Mouse (Mus musculus) forebrain, postnatal 0 days (tissue): ENCODE results near the gene Fbxo6. TPM values are rescaled to one million over a fixed set of nuclear protein-coding genes. Genes with fewer than 3 reads are reported as not detected.

ENCODE experiments used
- ATAC-seq: fragments of 200-750 bp; cut with Nextera tagmentation; 2 replicates; pipeline ENCODE4 v1.8.0; 2017; ENCODE audit warnings: mild to moderate bottlenecking, moderate library complexity
- DNase-seq: peaks from one replicate; pipeline ENCODE4 v3.0.0-alpha.2; 2015
- H3K27ac ChIP-seq: fragments of 300-500 bp; sonication (generic); 2 replicates; pipeline ENCODE4 v1.5.1; 2014; ENCODE audit warnings: low read depth, mild to moderate bottlenecking, antibody characterized with exemption, low read length, moderate library complexity, mixed read lengths
- H3K27me3 ChIP-seq: fragments of 300-500 bp; sonication (generic); 2 replicates; pipeline ENCODE4 v1.6.1; 2014; ENCODE audit warnings: mild to moderate bottlenecking, low read length, mixed read lengths; ENCODE audit not compliant: insufficient read depth
- H3K36me3 ChIP-seq: fragments of 300-500 bp; sonication (generic); 2 replicates; pipeline ENCODE4 v1.6.1; 2014; ENCODE audit warnings: mild to moderate bottlenecking, moderate library complexity; ENCODE audit not compliant: insufficient read depth
- H3K4me1 ChIP-seq: fragments of 300-500 bp; sonication (generic); 2 replicates; pipeline ENCODE4 v1.6.1; 2014; ENCODE audit warnings: antibody characterized with exemption; ENCODE audit not compliant: insufficient read depth
- H3K4me2 ChIP-seq: fragments of 300-500 bp; sonication (generic); 2 replicates; pipeline ENCODE4 v1.6.1; 2014; ENCODE audit warnings: low read depth, mild to moderate bottlenecking, moderate library complexity
- H3K4me3 ChIP-seq: fragments of 300-500 bp; sonication (generic); 2 replicates; pipeline ENCODE4 v1.5.1; 2014; ENCODE audit warnings: low read depth, low read length, mixed read lengths
- H3K9ac ChIP-seq: fragments of 300-500 bp; sonication (generic); 2 replicates; pipeline ENCODE4 v1.6.1; 2014; ENCODE audit warnings: mild to moderate bottlenecking
- H3K9me3 ChIP-seq: fragments of 300-500 bp; sonication (generic); 2 replicates; pipeline ENCODE4 v1.6.1; 2016; ENCODE audit warnings: low read length
- CTCF ChIP-seq: sonication (generic); IDR thresholded peaks from 2 replicates; pipeline ENCODE4 v1.5.1; 2016; ENCODE audit warnings: antibody characterized with exemption, control low read depth, low read depth
- WGBS: fragments of 180-500 bp; shearing (Covaris S2); extraction: QIAGEN DNeasy Blood & Tissue Kit; methylation state at CpG from one replicate; pipeline ENCODE4 v1.1.7; 2014; 5-methylcytosine and 5-hydroxymethylcytosine counted together
- polyA plus RNA-seq: library from polyadenylated mRNA; unstranded; fragments of >200 nt; fragmentation: Nextera tagmentation; extraction: Ambion mirVana; gene quantifications from 2 replicates; pipeline ENCODE4 v1.2.1, GENCODE M21; 2015
- total RNA-seq: library from RNA; depleted of rRNA; stranded (reverse); fragments of >200 nt; gene quantifications from 2 replicates; pipeline ENCODE4 v1.2.3, GENCODE M21; 2014

The Fbxo6 gene
- total and polyA plus RNA-seq, 2 experiments from 2014 or later, result 24.0 to 24.9 TPM

- Histone ChIP-seq H3K36me3 (peaks cover 45% of the 10 kb centered on the region), H3K27me3 (no peaks in the 10 kb centered on the region), H3K4me1 (0 out of 2 replicates have a peak, but pooled peaks cover 4% of the 10 kb centered on the region), H3K27ac (peak overlapping the region; percentile 92), H3K4me3 (no peak overlapping the region), H3K9ac (no peak overlapping the region), H3K9me3 (no peaks in the 10 kb centered on the region), H3K4me2 (no peak overlapping the region)
- TF ChIP-seq CTCF, result no peak
- ATAC-seq (no peak), DNase-seq (no peak)
- WGBS, result 82% methylated on average over 5 of the region's 5 CpGs
Observed at GRCm38 (mm10) chr4:148152547-148152946, 607 bp upstream of the Fbxo6 start.

- Histone ChIP-seq H3K4me3 (peak overlapping the region; percentile 54), H3K36me3 (peaks cover 46% of the 10 kb centered on the region), H3K4me1 (no peaks in the 10 kb centered on the region), H3K27me3 (no peaks in the 10 kb centered on the region), H3K9me3 (no peaks in the 10 kb centered on the region), H3K27ac (no peak overlapping the region), H3K9ac (peak overlapping the region; percentile 73; the same call in 1 of the 2 replicates), H3K4me2 (peak overlapping the region; percentile 99)
- 34% methylated on average over 3 of the region's 3 CpGs for WGBS
- DNase-seq, result no peak
- no peak for ATAC-seq
- TF ChIP-seq CTCF, result no peak
Observed at GRCm38 (mm10) chr4:148150953-148151266, 1.0 kb downstream of the Fbxo6 start.

GRCm38 (mm10) chr4:148150242-148150641 is 1.7 kb downstream of the Fbxo6 start:
- Histone ChIP-seq H3K27me3 (no peaks in the 10 kb centered on the region), H3K27ac (no peak overlapping the region), H3K4me2 (no peak overlapping the region), H3K36me3 (peaks cover 46% of the 10 kb centered on the region), H3K9ac (no peak overlapping the region), H3K4me1 (no peaks in the 10 kb centered on the region), H3K4me3 (no peak overlapping the region), H3K9me3 (no peaks in the 10 kb centered on the region)
- WGBS, result 66% methylated on average over 7 of the region's 7 CpGs
- no peak for DNase-seq
- ATAC-seq, result no peak
- TF ChIP-seq CTCF, result no peak

GRCm38 (mm10) chr4:148149540-148149939 is 2.4 kb downstream of the Fbxo6 start:
- Histone ChIP-seq H3K4me1 (no peaks in the 10 kb centered on the region), H3K9me3 (no peaks in the 10 kb centered on the region), H3K9ac (no peak overlapping the region), H3K4me2 (no peak overlapping the region), H3K27ac (no peak overlapping the region), H3K36me3 (peaks cover 51% of the 10 kb centered on the region), H3K27me3 (no peaks in the 10 kb centered on the region), H3K4me3 (no peak overlapping the region)
- WGBS, result 81% methylated on average over 12 of the region's 12 CpGs
- no peak for TF ChIP-seq CTCF
- ATAC-seq (no peak), DNase-seq (no peak)

- DNase-seq, result no peak
- no peak overlapping the region for H3K4me3 ChIP-seq
- WGBS, result 82% methylated on average over 2 of the region's 2 CpGs
Observed at GRCm38 (mm10) chr4:148147714-148148113, 4.2 kb downstream of the Fbxo6 start.

GRCm38 (mm10) chr4:148143721-148144120 is 8.2 kb downstream of the Fbxo6 start:
- 88% methylated on average over 5 of the region's 5 CpGs for WGBS
- peaks cover 35% of the 10 kb centered on the region for H3K36me3 ChIP-seq
- no peaks in the 10 kb centered on the region for H3K9me3 ChIP-seq
- H3K4me1 ChIP-seq, result no peaks in the 10 kb centered on the region
- no peak overlapping the region for H3K27ac ChIP-seq
- no peak overlapping the region for H3K4me2 ChIP-seq
- H3K27me3 ChIP-seq, result no peaks in the 10 kb centered on the region
- H3K9ac ChIP-seq, result no peak overlapping the region
- DNase-seq (no peak), ATAC-seq (no peak)
- TF ChIP-seq CTCF, result no peak
- H3K4me3 ChIP-seq, result no peak overlapping the region

More at GRCm38 (mm10) chr4:148147714-148148113, 4.2 kb downstream of the Fbxo6 start:
- no peaks in the 10 kb centered on the region for H3K4me1 ChIP-seq
- H3K27ac ChIP-seq, result no peak overlapping the region
- H3K4me2 ChIP-seq, result no peak overlapping the region
- no peak overlapping the region for H3K9ac ChIP-seq
- peaks cover 37% of the 10 kb centered on the region for H3K36me3 ChIP-seq
- ATAC-seq, result no peak
- no peaks in the 10 kb centered on the region for H3K9me3 ChIP-seq
- no peaks in the 10 kb centered on the region for H3K27me3 ChIP-seq
- no peak for TF ChIP-seq CTCF

- Histone ChIP-seq H3K36me3 (peaks cover 12% of the 10 kb centered on the region), H3K4me1 (no peaks in the 10 kb centered on the region), H3K27ac (peak overlapping the region; percentile 90), H3K27me3 (no peaks in the 10 kb centered on the region), H3K9me3 (no peaks in the 10 kb centered on the region), H3K9ac (peak overlapping the region; percentile 63), H3K4me3 (peak overlapping the region; percentile 60), H3K4me2 (peak overlapping the region; percentile 97)
- under 1% methylated on average over 65 of the region's 65 CpGs for WGBS
- DNase-seq (peak; percentile 96), ATAC-seq (peak; percentile 97)
- peak; percentile 64 for TF ChIP-seq CTCF
Observed at GRCm38 (mm10) chr4:148140098-148141011, 11.6 kb downstream of the Fbxo6 start.
